ENCODE assay signal across 11 mouse cellular contexts in the genomic region with DNA sequence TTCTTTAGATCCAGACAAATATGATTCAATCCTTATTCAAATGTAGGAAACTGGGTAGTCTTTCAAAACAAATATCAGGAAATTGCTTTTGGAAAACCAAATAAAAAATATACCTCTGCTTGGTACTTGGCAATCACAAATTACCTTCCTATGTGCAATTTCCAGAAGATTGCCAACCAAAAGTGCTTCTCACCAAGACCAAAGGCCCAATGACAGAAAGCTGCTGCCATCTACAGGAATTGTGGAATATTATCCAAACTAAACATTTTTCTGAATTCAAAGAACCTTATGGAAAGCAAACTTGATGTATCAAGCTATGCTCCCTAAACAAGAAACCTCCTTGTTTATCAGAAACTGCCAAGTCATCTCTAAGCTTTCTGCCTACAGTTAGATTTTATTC.
DNase-seq lines count a peak whose midpoint lies in the region; ATAC-seq lines count a peak whose summit lies in the region.
"Had no signal": no experiment of that assay in that cellular context is flagged by ENCODE, and none has a peak within 500 bp of the region (broad histone marks: within the 10 kb centered on the region; RNA-seq: fewer than 3 reads in every experiment).

No protein-coding gene starts in this region.

- no peaks in the 10 kb centered on the region for H3K27me3 ChIP-seq in hindbrain, embryonic 11.5 days (ENCODE audit: control insufficient read depth, insufficient read depth, low read length)
- H3K27me3 ChIP-seq in hindbrain, embryonic 13.5 days: no peaks in the 10 kb centered on the region
- H3K27me3 ChIP-seq in midbrain, embryonic 11.5 days (ENCODE audit: control insufficient read depth, insufficient read depth, low read length): no peaks in the 10 kb centered on the region
- no peaks in the 10 kb centered on the region for H3K27me3 ChIP-seq in midbrain, embryonic 10.5 days (ENCODE audit: low read depth, poor library complexity, severe bottlenecking)
- H3K27me3 ChIP-seq: limb, embryonic 13.5 days had no signal

- peak; percentile 3 for DNase-seq in adrenal gland, adult 2 months
- DNase-seq in adrenal gland, postnatal 14 days: no peak
- peak; percentile 32 for DNase-seq in hindbrain, embryonic 11.5 days (ENCODE audit: low spot score)
- DNase-seq in midbrain, embryonic 11.5 days (ENCODE audit: low spot score, missing footprints): peak; percentile 85
- DNase-seq in midbrain, embryonic 10.5 days (ENCODE audit: low spot score): no peak
- peak; percentile 19 for DNase-seq in telencephalon, adult 2 months (ENCODE audit: low read depth, low spot score)
- no peak for DNase-seq in spleen, postnatal 14 days (ENCODE audit: low spot score in 2 of 2)
- DNase-seq: kidney, adult 11 months; right cerebral cortex, postnatal 14 days had no signal

- no peak for ATAC-seq in hindbrain, embryonic 11.5 days (ENCODE audit: low FRiP score)
- ATAC-seq in hindbrain, embryonic 13.5 days (ENCODE audit: low FRiP score): no peak
- ATAC-seq in midbrain, embryonic 11.5 days (ENCODE audit: low FRiP score): no peak

- H3K9ac ChIP-seq in hindbrain, embryonic 11.5 days (ENCODE audit: low read depth, low read length): no peak overlapping the region
- H3K9ac ChIP-seq in hindbrain, embryonic 13.5 days: no peak overlapping the region
- H3K9ac ChIP-seq in midbrain, embryonic 11.5 days (ENCODE audit: low read length): no peak overlapping the region
- H3K9ac ChIP-seq: limb, embryonic 13.5 days had no signal

- no peak overlapping the region for H3K4me2 ChIP-seq in hindbrain, embryonic 11.5 days (replicated peaks; ENCODE audit: low read depth, low read length)
- no peak overlapping the region for H3K4me2 ChIP-seq in hindbrain, embryonic 13.5 days
- H3K4me2 ChIP-seq in midbrain, embryonic 11.5 days: no peak overlapping the region
- H3K4me2 ChIP-seq: limb, embryonic 13.5 days had no signal

- no peaks in the 10 kb centered on the region for H3K4me1 ChIP-seq in hindbrain, embryonic 11.5 days (replicated peaks; ENCODE audit: control insufficient read depth, insufficient read depth, low read length)
- no peaks in the 10 kb centered on the region for H3K4me1 ChIP-seq in hindbrain, embryonic 13.5 days (replicated peaks)
- H3K4me1 ChIP-seq in midbrain, embryonic 11.5 days (ENCODE audit: control insufficient read depth, insufficient read depth, low read length): no peaks in the 10 kb centered on the region
- H3K4me1 ChIP-seq in midbrain, embryonic 10.5 days: no peaks in the 10 kb centered on the region
- H3K4me1 ChIP-seq: limb, embryonic 13.5 days had no signal

- no peak overlapping the region for H3K4me3 ChIP-seq in hindbrain, embryonic 11.5 days (ENCODE audit: low read depth, low read length)
- no peak overlapping the region for H3K4me3 ChIP-seq in hindbrain, embryonic 13.5 days
- H3K4me3 ChIP-seq in midbrain, embryonic 11.5 days (ENCODE audit: low read depth, low read length): no peak overlapping the region
- no peak overlapping the region for H3K4me3 ChIP-seq in midbrain, embryonic 10.5 days
- H3K4me3 ChIP-seq: limb, embryonic 13.5 days had no signal

- H3K27ac ChIP-seq in hindbrain, embryonic 11.5 days (ENCODE audit: low read depth, low read length): no peak overlapping the region
- H3K27ac ChIP-seq in hindbrain, embryonic 13.5 days: no peak overlapping the region
- no peak overlapping the region for H3K27ac ChIP-seq in midbrain, embryonic 11.5 days (ENCODE audit: low read depth, low read length)
- no peak overlapping the region for H3K27ac ChIP-seq in midbrain, embryonic 10.5 days (replicated peaks)
- H3K27ac ChIP-seq: limb, embryonic 13.5 days had no signal

- H3K9me3 ChIP-seq in hindbrain, embryonic 11.5 days (ENCODE audit: control insufficient read depth, low read length): no peaks in the 10 kb centered on the region
- no peaks in the 10 kb centered on the region for H3K9me3 ChIP-seq in hindbrain, embryonic 13.5 days
- H3K9me3 ChIP-seq in midbrain, embryonic 11.5 days (ENCODE audit: control insufficient read depth, low read length): no peaks in the 10 kb centered on the region
- no peaks in the 10 kb centered on the region for H3K9me3 ChIP-seq in midbrain, embryonic 10.5 days (replicated peaks)
- H3K9me3 ChIP-seq: limb, embryonic 13.5 days had no signal

- H3K36me3 ChIP-seq in hindbrain, embryonic 11.5 days (ENCODE audit: control insufficient read depth, insufficient read depth, low read length): no peaks in the 10 kb centered on the region
- H3K36me3 ChIP-seq in hindbrain, embryonic 13.5 days: no peaks in the 10 kb centered on the region
- H3K36me3 ChIP-seq in midbrain, embryonic 11.5 days (ENCODE audit: control insufficient read depth, insufficient read depth, low read length): no peaks in the 10 kb centered on the region
- H3K36me3 ChIP-seq in midbrain, embryonic 10.5 days: no peaks in the 10 kb centered on the region
- H3K36me3 ChIP-seq: limb, embryonic 13.5 days had no signal

Comparison
In these comparisons a context has a peak if more than half of its experiments do, and no peak if none do; other contexts are left out.
1. DNase-seq: peak in adrenal gland, adult 2 months (single experiment), hindbrain, embryonic 11.5 days (single experiment), midbrain, embryonic 11.5 days (single experiment) and telencephalon, adult 2 months (single experiment); none in adrenal gland, postnatal 14 days (single experiment), midbrain, embryonic 10.5 days (single experiment) and spleen, postnatal 14 days (0 of 2).